Mouse (Mus musculus) CH12.LX (cell line): Measurements from ENCODE around the gene Alyref2. TPM values are rescaled to one million over a fixed set of nuclear protein-coding genes. Genes with fewer than 3 reads are reported as not detected.

Experiments used
- DNase-seq: peaks from one replicate; pipeline ENCODE4 v3.0.0-alpha.2; 2013; ENCODE audit errors: extremely low read depth
- H3K27ac ChIP-seq: 2 replicates; pipeline ENCODE4 v1.5.1; 2012; ENCODE audit warnings: low read depth, mild to moderate bottlenecking, control low read depth, moderate library complexity; ENCODE audit not compliant: insufficient read depth
- H3K27me3 ChIP-seq: replicated peaks from 2 replicates; pipeline ENCODE3; 2012; ENCODE audit warnings: inconsistent platforms
- H3K36me3 ChIP-seq, 2 experiments: replicated peaks in 1 of 2; 2 replicates each; pipeline versions ENCODE3 to v1.6.1; 2012; ENCODE audit warnings: inconsistent platforms in 1 of 2, low read length in 1 of 2, mild to moderate bottlenecking in 1 of 2, mixed read lengths in 1 of 2, moderate library complexity in 1 of 2; ENCODE audit not compliant: control insufficient read depth in 1 of 2, insufficient read depth in 1 of 2
- H3K4me1 ChIP-seq, 2 experiments: 2 replicates each; pipeline ENCODE4 v1.6.1; 2012; ENCODE audit warnings: inconsistent platforms in 1 of 2, moderate library complexity in 1 of 2; ENCODE audit not compliant: insufficient read depth in 2 of 2, control insufficient read depth in 1 of 2
- H3K4me2 ChIP-seq: 2 replicates; pipeline ENCODE4 v1.6.1; 2012; ENCODE audit warnings: low read depth, mild to moderate bottlenecking, control low read depth; ENCODE audit not compliant: poor library complexity, insufficient read depth, severe bottlenecking
- H3K4me3 ChIP-seq, 3 experiments: fragments of 150-350 bp in 1 of 3; sonication (generic) in 1 of 3; replicated peaks in 1 of 3; 2 replicates each; pipeline versions ENCODE3 to v1.5.1; 2011 to 2012; ENCODE audit warnings: low read depth in 2 of 3, low read length in 2 of 3, mild to moderate bottlenecking in 2 of 3, moderate library complexity in 2 of 3, control low read depth in 1 of 3, improper control_type of control experiment in 1 of 3, inconsistent platforms in 1 of 3, mixed read lengths in 1 of 3; ENCODE audit not compliant: poor library complexity in 1 of 3
- H3K79me2 ChIP-seq: replicated peaks from 2 replicates; pipeline ENCODE4 v1.6.1; 2012; ENCODE audit warnings: mild to moderate bottlenecking, moderate library complexity; ENCODE audit not compliant: control insufficient read depth, poor library complexity, insufficient read depth, severe bottlenecking; ENCODE audit errors: extremely low read depth
- H3K9ac ChIP-seq: 2 replicates; pipeline ENCODE4 v1.6.1; 2012; ENCODE audit warnings: low read depth, mild to moderate bottlenecking, control low read depth, moderate library complexity; ENCODE audit not compliant: insufficient read depth
- H3K9me3 ChIP-seq: replicated peaks from 2 replicates; pipeline ENCODE3; 2012; ENCODE audit warnings: low read length, inconsistent platforms, mixed read lengths
- CHD1 ChIP-seq: IDR thresholded peaks from 2 replicates; pipeline ENCODE4 v1.6.1; 2012; ENCODE audit warnings: low read depth, low read length, improper control_type of control experiment, inconsistent platforms
- CTCF ChIP-seq, 2 experiments: IDR thresholded peaks in 1 of 2; conservative IDR thresholded peaks in 1 of 2; 2 replicates each; pipeline ENCODE4 v1.5.1; 2011 to 2012; ENCODE audit warnings: low read depth in 2 of 2, low read length in 2 of 2, improper control_type of control experiment in 1 of 2, inconsistent platforms in 1 of 2, mild to moderate bottlenecking in 1 of 2, moderate library complexity in 1 of 2
- E2F4 ChIP-seq: IDR thresholded peaks from 2 replicates; pipeline ENCODE4 v1.6.1; 2011; ENCODE audit warnings: low read depth, low read length, improper control_type of control experiment; ENCODE audit not compliant: insufficient replicate concordance
- HCFC1 ChIP-seq: IDR thresholded peaks from 2 replicates; pipeline ENCODE4 v1.6.1; 2012; ENCODE audit warnings: low read depth, mild to moderate bottlenecking, inconsistent platforms, low read length, improper control_type of control experiment
- IRF4 ChIP-seq: IDR thresholded peaks from 2 replicates; pipeline ENCODE4 v1.6.1; 2014; ENCODE audit warnings: low read depth, mild to moderate bottlenecking, inconsistent platforms, low read length, improper control_type of control experiment
- JUN ChIP-seq: IDR thresholded peaks from 2 replicates; pipeline ENCODE4 v1.6.1; 2011; ENCODE audit warnings: low read depth, mild to moderate bottlenecking, low read length, improper control_type of control experiment, moderate library complexity; ENCODE audit not compliant: insufficient read depth
- KAT2A ChIP-seq: IDR thresholded peaks from 2 replicates; pipeline ENCODE4 v1.6.1; 2012; ENCODE audit warnings: low read length, improper control_type of control experiment, inconsistent platforms; ENCODE audit not compliant: insufficient replicate concordance
- MAX ChIP-seq: IDR thresholded peaks from 2 replicates; pipeline ENCODE4 v1.6.1; 2011; ENCODE audit warnings: low read length, improper control_type of control experiment
- MYC ChIP-seq: IDR thresholded peaks from 2 replicates; pipeline ENCODE4 v1.6.1; 2011; ENCODE audit warnings: low read depth, mild to moderate bottlenecking, improper control_type of control experiment, low read length
- SIN3A ChIP-seq: IDR thresholded peaks from 2 replicates; pipeline ENCODE4 v1.6.1; 2012; ENCODE audit warnings: low read length, improper control_type of control experiment, inconsistent platforms
- SMC3 ChIP-seq: IDR thresholded peaks from 2 replicates; pipeline ENCODE4 v1.6.1; 2011; ENCODE audit warnings: low read depth, low read length, improper control_type of control experiment
- TCF12 ChIP-seq: IDR thresholded peaks from 2 replicates; pipeline ENCODE4 v1.6.1; 2014; ENCODE audit warnings: low read depth, mild to moderate bottlenecking, inconsistent platforms, low read length, improper control_type of control experiment
- UBTF ChIP-seq: IDR thresholded peaks from 2 replicates; pipeline ENCODE4 v1.6.1; 2012; ENCODE audit warnings: low read depth, mild to moderate bottlenecking, inconsistent platforms, low read length, improper control_type of control experiment, moderate library complexity
- USF2 ChIP-seq: conservative IDR thresholded peaks from 2 replicates; pipeline ENCODE4 v1.6.1; 2011; ENCODE audit warnings: low read depth, low read length, improper control_type of control experiment
- ZMIZ1 ChIP-seq: IDR thresholded peaks from 2 replicates; pipeline ENCODE4 v1.6.1; 2012; ENCODE audit warnings: low read depth, mild to moderate bottlenecking, inconsistent platforms, low read length, improper control_type of control experiment
- ZNF384 ChIP-seq: IDR thresholded peaks from 2 replicates; pipeline ENCODE4 v1.6.1; 2012; ENCODE audit warnings: low read depth, low read length, improper control_type of control experiment, inconsistent platforms
- dilution Hi-C: fragments of 300-500 bp; cut with MboI; formaldehyde crosslinking; loops from 2 replicates; pipeline ENCODE4 v1.14.3; 2020; ENCODE audit warnings: low sequenced_read_pairs; ENCODE audit not compliant: extremely low pct_unique_long_range_greater_than_20kb, extremely low pct_ligation_motif_present
- in situ Hi-C: fragments of 300-500 bp; cut with MboI; formaldehyde crosslinking; loops from 3 replicates; pipeline ENCODE4 v1.14.3; 2019; ENCODE audit warnings: low sequenced_read_pairs, low pct_ligation_motif_present, low pct_unique_long_range_greater_than_20kb, mixed read lengths
- polyA plus RNA-seq: library from polyadenylated mRNA; unstranded; fragments of >175 nt; gene quantifications from 2 replicates; pipeline ENCODE4 v1.2.1, GENCODE M21; 2012; ENCODE audit warnings: low read depth; ENCODE audit not compliant: insufficient read length
- total RNA-seq, 2 experiments: library from RNA; depleted of rRNA; stranded (reverse); fragments of 300-350 nt in 1 of 2; fragments of >200 nt in 1 of 2; gene quantifications; 2 replicates each; pipeline ENCODE4 v1.2.3; 2012 to 2014

The Alyref2 gene
- total and polyA plus RNA-seq, 3 experiments = 4.2 to 5.9 (median 4.9) TPM

DNA sequence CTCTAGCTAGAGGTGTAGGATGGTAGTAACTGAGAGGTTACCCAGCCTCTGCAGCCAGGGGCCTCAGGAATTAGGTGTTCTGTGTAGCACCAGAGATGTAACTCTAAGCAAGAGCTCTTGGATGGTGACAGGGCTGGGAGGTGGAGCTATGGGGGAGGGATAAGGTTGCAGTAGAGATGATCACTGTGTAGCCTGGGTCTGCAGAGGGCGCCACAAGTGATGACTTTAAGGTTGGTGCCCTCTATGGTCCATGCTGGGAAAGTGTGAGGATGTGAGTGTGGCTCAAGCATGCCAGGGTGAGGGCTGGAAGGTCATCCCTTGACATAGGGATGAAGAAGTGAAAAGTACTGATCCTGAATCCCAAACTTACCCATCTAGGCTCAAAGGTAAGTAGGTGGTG lies 11.8 kb downstream of the Alyref2 start:
- TF ChIP-seq MYC = no peak
- no peak for TF ChIP-seq E2F4
- no peak for TF ChIP-seq JUN
- TF ChIP-seq CHD1 = no peak
- TF ChIP-seq CTCF (conservative IDR thresholded peaks at IDR 0.05 in 1 of 2, IDR thresholded peaks at IDR 0.05 in 1 of 2; ENCODE audit: low read depth in 2 of 2, low read length in 2 of 2) = peak in 1 of 2 experiments; percentile 88; a peak in 2 of 4 replicates
- no peak for TF ChIP-seq USF2
- no peak for TF ChIP-seq TCF12
- TF ChIP-seq IRF4 = no peak
- TF ChIP-seq ZNF384 = no peak
- TF ChIP-seq SMC3 = peak; percentile 27
- no peaks in the 10 kb centered on the region for H3K36me3 ChIP-seq
- H3K4me1 ChIP-seq = no peaks in the 10 kb centered on the region
- H3K9me3 ChIP-seq = no peaks in the 10 kb centered on the region
- H3K27me3 ChIP-seq = peaks cover 3% of the 10 kb centered on the region
- no peak overlapping the region for H3K4me2 ChIP-seq
- peak; percentile 38 for DNase-seq
- H3K4me3 ChIP-seq = no peak overlapping the region
- dilution Hi-C loops (no loop called here), in situ Hi-C loops (no loop called here)
- H3K9ac ChIP-seq = no peak overlapping the region
- H3K27ac ChIP-seq = no peak overlapping the region
- H3K79me2 ChIP-seq = no peaks in the 10 kb centered on the region

DNA sequence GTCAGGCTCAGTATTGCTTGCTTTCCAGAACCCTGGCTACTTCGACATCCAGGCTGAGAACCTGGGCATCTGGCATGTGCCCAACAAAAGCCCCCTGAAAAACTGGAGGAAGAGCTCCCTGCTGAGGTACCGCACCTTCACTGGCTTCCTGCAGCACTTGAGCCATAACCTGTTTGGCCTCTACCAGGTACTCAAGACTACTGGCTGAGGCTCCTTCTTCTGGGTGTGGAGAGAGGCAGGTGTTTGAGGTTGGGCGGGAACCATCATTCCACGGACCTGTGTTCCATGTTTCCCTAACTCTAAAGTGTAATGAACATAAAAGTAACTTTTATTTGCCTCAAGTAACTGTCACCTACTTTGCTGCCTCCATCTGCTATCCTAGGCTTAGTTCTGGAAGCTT lies 12.3 kb downstream of the Alyref2 start:
- no peak for DNase-seq
- Histone ChIP-seq H3K36me3 (no peaks in the 10 kb centered on the region), H3K9me3 (no peaks in the 10 kb centered on the region), H3K27ac (no peak overlapping the region), H3K79me2 (no peaks in the 10 kb centered on the region), H3K27me3 (peaks cover 3% of the 10 kb centered on the region), H3K9ac (no peak overlapping the region), H3K4me1 (no peaks in the 10 kb centered on the region), H3K4me3 (no peak overlapping the region), H3K4me2 (no peak overlapping the region)
- TF ChIP-seq CHD1 (no peak), ZNF384 (no peak), HCFC1 (no peak), MAX (no peak), CTCF (conservative IDR thresholded peaks at IDR 0.05 in 1 of 2, IDR thresholded peaks at IDR 0.05 in 1 of 2; ENCODE audit: low read depth in 2 of 2, low read length in 2 of 2) (no peak), IRF4 (no peak), SIN3A (no peak), ZMIZ1 (no peak), E2F4 (no peak), KAT2A (no peak), UBTF (no peak)
- dilution Hi-C loops (no loop called here), in situ Hi-C loops (no loop called here)
